Mouse (Mus musculus) cortical plate, adult 2 months (tissue): Measurements from ENCODE around the gene Catsper1. TPM values are rescaled to one million over a fixed set of nuclear protein-coding genes. Genes with fewer than 3 reads are reported as not detected.
A peak's percentile ranks its signal among the peaks of the same experiment; 100 is the strongest.
"Not testable (repeated sequence)": the region's sequence is repeated elsewhere in the genome, so short reads cannot be mapped to it uniquely, and the experiment has no call there.

Experiments
- H3K27ac ChIP-seq: fragments of 200-500 bp; 2 replicates; pipeline ENCODE4 v1.5.1; 2012; ENCODE audit warnings: low read length, control low read depth, inconsistent platforms; ENCODE audit not compliant: insufficient read depth
- H3K4me1 ChIP-seq: fragments of 200-500 bp; 2 replicates; pipeline ENCODE4 v1.6.1; 2011; ENCODE audit warnings: low read length; ENCODE audit not compliant: control insufficient read depth, insufficient read depth
- H3K4me3 ChIP-seq: fragments of 200-500 bp; 2 replicates; pipeline ENCODE4 v1.5.1; 2011; ENCODE audit warnings: mild to moderate bottlenecking, low read length, control low read depth; ENCODE audit not compliant: insufficient read depth
- CTCF ChIP-seq: fragments of 200-500 bp; IDR thresholded peaks from 2 replicates; pipeline ENCODE4 v1.5.1; 2011; ENCODE audit warnings: mild to moderate bottlenecking, control low read depth, low read length; ENCODE audit not compliant: insufficient read depth; ENCODE audit errors: extremely low read depth
- POLR2A ChIP-seq: fragments of 200-500 bp; IDR thresholded peaks from 2 replicates; pipeline ENCODE4 v1.6.1; 2011; ENCODE audit warnings: mild to moderate bottlenecking, low read length, control low read depth; ENCODE audit not compliant: insufficient read depth; ENCODE audit errors: extremely low read depth
- polyA plus RNA-seq: library from polyadenylated mRNA; depleted of rRNA; stranded (reverse); fragments of >200 nt; gene quantifications from 2 replicates; pipeline ENCODE4 v1.2.3, GENCODE M21; 2012

Gene Catsper1
- polyA plus RNA-seq, 1 experiment = not detected

DNA sequence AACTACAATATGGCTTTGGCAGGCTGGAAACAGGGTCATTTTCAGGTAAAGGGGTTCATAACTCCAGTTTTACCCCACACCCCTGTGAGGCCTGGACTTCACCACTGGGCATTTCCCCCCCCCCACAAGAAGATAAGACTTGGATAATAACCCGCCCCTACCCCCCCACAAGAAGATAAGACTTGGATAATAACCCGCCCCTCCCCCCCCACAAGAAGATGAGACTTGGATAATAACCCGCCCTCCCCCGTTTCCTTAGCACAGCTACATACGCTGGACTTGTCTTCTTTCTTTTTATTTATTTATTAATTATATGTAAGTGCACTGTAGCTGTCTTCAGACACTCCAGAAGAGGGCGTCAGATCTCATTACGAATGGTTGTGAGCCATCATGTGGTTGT is 26.5 kb upstream of the Catsper1 start:
- Histone ChIP-seq H3K27ac (no peak overlapping the region), H3K4me1 (no peaks in the 10 kb centered on the region), H3K4me3 (no peak overlapping the region)
- TF ChIP-seq POLR2A (no peak), CTCF (no peak)

- Histone ChIP-seq H3K27ac (no peak overlapping the region), H3K4me3 (no peak overlapping the region), H3K4me1 (no peaks in the 10 kb centered on the region)
- TF ChIP-seq CTCF = no peak
- TF ChIP-seq POLR2A = no peak
Observed at GRCm38 (mm10) chr19:5313189-5313588, 22.4 kb upstream of the Catsper1 start.

- TF ChIP-seq POLR2A = no peak
- no peak for TF ChIP-seq CTCF
- H3K27ac ChIP-seq = no peak overlapping the region
- H3K4me3 ChIP-seq = no peak overlapping the region
- no peaks in the 10 kb centered on the region for H3K4me1 ChIP-seq
Observed at GRCm38 (mm10) chr19:5323801-5324200, 11.7 kb upstream of the Catsper1 start.

- no peaks in the 10 kb centered on the region for H3K4me1 ChIP-seq
- H3K4me3 ChIP-seq = no peak overlapping the region
- no peak overlapping the region for H3K27ac ChIP-seq
- TF ChIP-seq CTCF = no peak
Observed at GRCm38 (mm10) chr19:5327970-5328369, 7.6 kb upstream of the Catsper1 start.

DNA sequence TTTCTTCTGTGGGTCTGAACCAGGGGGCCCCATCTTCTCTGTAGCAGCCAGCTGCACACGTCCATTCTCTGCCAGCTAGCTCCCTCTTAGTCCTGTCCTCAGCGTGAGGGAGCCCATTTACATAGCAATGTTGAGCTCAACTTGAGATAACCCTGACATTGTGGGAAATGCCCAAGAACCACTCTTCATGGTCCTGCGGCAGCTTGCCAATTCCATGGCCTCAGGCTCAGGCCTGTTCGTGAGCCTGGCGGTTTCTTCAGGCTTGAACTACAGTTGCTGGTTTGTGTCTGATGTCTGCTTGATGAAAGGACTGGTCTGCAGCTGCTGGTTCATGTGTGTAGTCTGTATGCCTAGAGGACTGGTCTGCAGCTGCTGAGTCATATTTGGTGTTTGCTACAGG is 800 bp upstream of the Catsper1 start:
- TF ChIP-seq POLR2A (no peak), CTCF (no peak)
- Histone ChIP-seq H3K27ac (no peak overlapping the region), H3K4me1 (no peaks in the 10 kb centered on the region), H3K4me3 (no peak overlapping the region)

GRCm38 (mm10) chr19:5337975-5338374 is 2.4 kb downstream of the Catsper1 start:
- no peak overlapping the region for H3K27ac ChIP-seq
- H3K4me3 ChIP-seq = no peak overlapping the region
- TF ChIP-seq POLR2A = no peak
- TF ChIP-seq CTCF = peak; percentile 82
- H3K4me1 ChIP-seq = no peaks in the 10 kb centered on the region

GRCm38 (mm10) chr19:5341360-5341759 is 5.8 kb downstream of the Catsper1 start:
- Histone ChIP-seq H3K4me1 (no peaks in the 10 kb centered on the region), H3K4me3 (no peak overlapping the region), H3K27ac (no peak overlapping the region)
- TF ChIP-seq POLR2A = no peak
- TF ChIP-seq CTCF = no peak

DNA sequence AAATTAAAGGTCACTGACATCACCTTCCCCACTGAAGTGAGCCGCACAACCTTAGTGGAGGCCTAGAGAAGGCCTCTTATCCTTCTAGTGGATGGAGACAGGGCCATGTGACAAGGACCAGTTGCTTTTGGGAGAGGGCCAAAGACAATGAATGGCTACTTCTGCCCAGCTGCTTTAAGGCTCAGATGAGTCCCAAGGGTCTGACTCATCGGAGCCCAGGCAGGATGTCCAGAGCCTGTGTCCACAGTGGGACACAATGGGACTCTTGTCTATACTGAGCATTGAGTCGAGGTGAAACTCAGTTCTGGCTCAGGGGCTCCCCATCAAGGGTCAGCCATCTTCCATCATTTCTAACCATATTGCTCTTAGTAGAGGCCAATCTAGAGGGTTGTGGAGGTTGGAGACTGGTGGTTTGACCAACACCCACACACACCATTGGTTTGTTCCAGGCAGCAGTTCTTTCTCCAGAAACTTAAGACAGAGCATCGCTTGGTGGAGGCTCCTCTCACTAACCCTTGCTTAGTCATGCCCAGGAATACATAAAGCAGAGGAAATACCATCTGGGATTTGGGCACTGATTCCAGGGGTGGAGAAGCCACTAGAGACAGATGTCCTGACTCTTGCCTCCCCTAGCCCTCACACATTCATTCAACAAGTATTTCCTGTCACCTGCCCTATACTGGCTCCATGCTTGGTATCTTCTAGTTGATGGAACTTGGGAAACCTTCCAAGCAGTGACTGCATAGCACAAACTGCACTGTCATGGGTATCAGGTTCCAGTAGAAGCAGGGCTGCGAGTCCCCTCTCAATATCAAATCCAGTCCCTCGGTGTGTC is 10.0 kb downstream of the Catsper1 start:
- Histone ChIP-seq H3K4me3 (no peak overlapping the region), H3K4me1 (no peaks in the 10 kb centered on the region), H3K27ac (no peak overlapping the region)
- TF ChIP-seq CTCF (no peak), POLR2A (no peak)

DNA sequence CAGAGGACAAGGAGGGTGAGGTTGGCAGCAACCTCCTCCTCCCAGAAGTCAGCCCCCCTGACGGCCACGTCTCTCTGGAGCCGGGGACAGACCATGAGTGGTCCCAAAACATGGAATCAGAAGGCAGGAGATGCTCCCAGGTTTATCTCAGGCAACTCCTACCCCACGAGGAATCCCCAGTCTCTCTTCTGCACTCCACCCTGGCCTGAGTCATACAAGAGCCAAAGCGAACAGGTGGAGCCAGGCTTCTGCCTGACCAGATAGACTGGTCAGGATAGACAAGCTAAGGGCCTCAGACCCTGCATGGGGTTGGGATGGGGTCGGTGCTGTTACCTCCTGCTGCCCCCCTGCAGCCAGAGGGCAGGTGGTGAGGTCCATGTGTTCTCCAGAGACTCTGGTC is 12.5 kb downstream of the Catsper1 start:
- TF ChIP-seq POLR2A = no peak
- no peak for TF ChIP-seq CTCF
- Histone ChIP-seq H3K27ac (no peak overlapping the region), H3K4me1 (no peaks in the 10 kb centered on the region), H3K4me3 (no peak overlapping the region)

GRCm38 (mm10) chr19:5348526-5349501 is 13.3 kb downstream of the Catsper1 start:
- H3K27ac ChIP-seq = no peak overlapping the region

GRCm38 (mm10) chr19:5349502-5349873 is 13.9 kb downstream of the Catsper1 start, which contains the start of gene Cst6:
Gene Cst6 (minus strand): TSS chr19:5349574.
- peak within 1 kb of the TSS; percentile 34 for H3K4me3 ChIP-seq
- not testable (repeated sequence) for H3K4me1 ChIP-seq, H3K27ac ChIP-seq

More at GRCm38 (mm10) chr19:5348526-5349501, 13.3 kb downstream of the Catsper1 start:
- no peak for TF ChIP-seq POLR2A
- peak; percentile 55; the same call in 1 of the 2 replicates for TF ChIP-seq CTCF
- Histone ChIP-seq H3K4me3 (peak overlapping the region; percentile 34), H3K4me1 (no peaks in the 10 kb centered on the region)
